Mouse (Mus musculus) hindbrain, embryonic 11.5 days (tissue): ENCODE data around the gene Speer4f2. TPM values are rescaled to one million over a fixed set of nuclear protein-coding genes. Genes with fewer than 3 reads are reported as not detected.
"Not testable (repeated sequence)": the region's sequence is repeated elsewhere in the genome, so short reads cannot be mapped to it uniquely, and the experiment has no call there.

Experiments
- ATAC-seq: fragments of 200-750 bp; cut with Nextera tagmentation; 2 replicates; pipeline ENCODE4 v1.8.0; 2017; ENCODE audit warnings: mild to moderate bottlenecking, moderate TSS enrichment, moderate library complexity; ENCODE audit not compliant: low FRiP score
- DNase-seq: peaks from one replicate; pipeline ENCODE4 v3.0.0-alpha.2; 2015; ENCODE audit warnings: low spot score
- H3K27ac ChIP-seq: fragments of 300-500 bp; sonication (generic); 2 replicates; pipeline ENCODE4 v1.5.1; 2014; ENCODE audit warnings: mild to moderate bottlenecking, low read depth, low read length
- H3K27me3 ChIP-seq: fragments of 300-500 bp; sonication (generic); 2 replicates; pipeline ENCODE4 v1.6.1; 2014; ENCODE audit warnings: mild to moderate bottlenecking, low read length, moderate library complexity, mixed read lengths; ENCODE audit not compliant: control insufficient read depth, insufficient read depth
- H3K36me3 ChIP-seq: fragments of 300-500 bp; sonication (generic); 2 replicates; pipeline ENCODE4 v1.6.1; 2014; ENCODE audit warnings: mild to moderate bottlenecking, low read length, moderate library complexity, mixed read lengths; ENCODE audit not compliant: control insufficient read depth, insufficient read depth
- H3K4me1 ChIP-seq: fragments of 300-500 bp; sonication (generic); replicated peaks from 2 replicates; pipeline ENCODE4 v1.6.1; 2014; ENCODE audit warnings: low read length, mixed read lengths; ENCODE audit not compliant: control insufficient read depth, insufficient read depth
- H3K4me2 ChIP-seq: fragments of 300-500 bp; sonication (generic); replicated peaks from 2 replicates; pipeline ENCODE4 v1.6.1; 2014; ENCODE audit warnings: mild to moderate bottlenecking, low read depth, low read length
- H3K4me3 ChIP-seq: fragments of 300-500 bp; sonication (generic); 2 replicates; pipeline ENCODE4 v1.5.1; 2014; ENCODE audit warnings: low read depth, low read length
- H3K9ac ChIP-seq: fragments of 300-500 bp; sonication (generic); 2 replicates; pipeline ENCODE4 v1.6.1; 2014; ENCODE audit warnings: low read depth, low read length
- H3K9me3 ChIP-seq: fragments of 300-500 bp; sonication (generic); 2 replicates; pipeline ENCODE4 v1.6.1; 2016; ENCODE audit warnings: low read length; ENCODE audit not compliant: control insufficient read depth
- WGBS: fragments of 180-500 bp; shearing (Covaris S2); extraction: QIAGEN DNeasy Blood & Tissue Kit; methylation state at CpG from one replicate; pipeline ENCODE4 v1.1.7; 2014; 5-methylcytosine and 5-hydroxymethylcytosine counted together
- polyA plus RNA-seq: library from polyadenylated mRNA; unstranded; fragments of >200 nt; fragmentation: Nextera tagmentation; extraction: Ambion mirVana; gene quantifications from 2 replicates; pipeline ENCODE4 v1.2.1, GENCODE M21; 2014

The Speer4f2 gene
- polyA plus RNA-seq, result not detected in 2 replicates

DNA sequence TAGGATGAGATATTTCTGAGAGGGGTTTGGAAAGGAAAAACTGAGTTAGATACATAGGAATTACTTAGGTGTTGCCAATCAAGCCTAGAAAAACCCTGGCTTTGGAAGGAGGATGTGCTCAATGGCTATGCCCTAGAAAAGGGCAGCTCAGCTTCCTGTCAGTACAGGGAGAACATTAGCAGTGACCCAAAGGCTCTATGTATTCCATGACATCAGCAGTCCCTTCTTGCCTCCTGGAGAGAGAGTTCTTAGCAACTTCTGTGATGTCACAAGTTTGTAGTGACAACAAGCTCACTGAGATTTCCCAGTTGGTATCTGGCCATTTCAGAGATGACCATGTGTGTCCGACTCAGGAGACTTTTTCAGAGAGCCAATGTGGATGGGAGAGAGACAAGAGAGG, at the start of gene Speer4f2:
Gene Speer4f2, plus strand, starts transcription at position 301 of the 400 bp plus-strand sequence.
- not testable (repeated sequence) for H3K4me2 ChIP-seq, H3K9me3 ChIP-seq
- WGBS, result 78% methylated on average over 1 of the region's 1 CpGs

DNA sequence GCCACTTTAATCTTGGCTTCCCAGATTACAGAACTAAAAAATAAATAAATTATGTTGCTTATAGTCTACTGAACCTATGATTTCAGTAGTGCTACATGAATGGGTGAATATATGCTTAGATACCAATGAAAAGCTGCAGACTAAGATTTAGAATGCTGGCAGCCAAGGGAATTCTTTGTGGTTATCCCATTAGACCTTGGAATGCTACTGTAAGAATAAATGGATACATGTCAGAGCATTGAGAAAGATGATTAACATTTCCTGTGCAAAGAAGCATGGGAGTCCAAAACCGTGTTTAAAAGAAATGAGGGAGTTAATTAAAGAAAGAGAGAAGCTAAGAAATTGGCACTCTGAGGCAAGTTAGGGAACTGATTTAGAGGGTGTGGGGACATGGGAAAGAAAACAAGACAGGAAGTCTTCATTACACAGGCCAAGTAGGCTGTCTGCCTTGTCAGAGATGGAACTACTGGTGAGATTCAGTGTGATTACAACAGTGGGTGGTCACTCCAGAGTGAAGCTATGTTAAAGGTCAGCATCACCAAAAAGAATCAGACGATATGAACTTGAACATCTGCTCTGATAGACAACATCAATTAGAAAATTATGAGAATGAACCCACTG, 43.9 kb upstream of the Speer4f2 start:
- H3K36me3 ChIP-seq, result no peaks in the 10 kb centered on the region
- H3K4me2 ChIP-seq, result no peak overlapping the region
- H3K9ac ChIP-seq, result no peak overlapping the region
- no peaks in the 10 kb centered on the region for H3K27me3 ChIP-seq
- no peaks in the 10 kb centered on the region for H3K9me3 ChIP-seq
- DNase-seq (no peak), ATAC-seq (no peak)
- 61% methylated on average over 2 of the region's 2 CpGs for WGBS
- H3K4me3 ChIP-seq, result no peak overlapping the region
- no peak overlapping the region for H3K27ac ChIP-seq
- H3K4me1 ChIP-seq, result no peaks in the 10 kb centered on the region

More for the DNA sequence above, at the start of gene Speer4f2:
- H3K36me3 ChIP-seq, H3K9ac ChIP-seq, H3K4me1 ChIP-seq, H3K27me3 ChIP-seq, ATAC-seq, H3K27ac ChIP-seq, DNase-seq, H3K4me3 ChIP-seq: not testable (repeated sequence)

DNA sequence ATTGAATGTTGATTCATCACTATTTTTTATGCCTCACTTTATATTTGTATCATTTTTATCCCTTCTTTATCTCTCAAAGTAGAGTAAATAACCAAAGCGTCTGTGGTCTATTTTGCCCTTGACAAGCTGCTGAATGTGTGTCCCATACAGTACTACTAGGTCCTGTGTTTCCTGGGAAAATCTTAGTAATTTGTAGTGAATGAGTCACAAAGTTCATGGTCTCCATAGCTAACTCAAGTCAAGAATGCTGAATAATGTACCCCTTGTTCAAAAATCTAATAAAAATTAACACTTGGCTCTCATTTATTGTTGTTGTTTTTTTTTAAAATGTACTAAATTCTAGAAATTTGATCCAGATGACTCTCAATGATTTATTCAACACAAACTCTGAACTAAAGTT, 38.1 kb upstream of the Speer4f2 start:
- Histone ChIP-seq H3K4me1 (no peaks in the 10 kb centered on the region), H3K27me3 (no peaks in the 10 kb centered on the region), H3K4me2 (no peak overlapping the region), H3K9me3 (no peaks in the 10 kb centered on the region), H3K27ac (no peak overlapping the region), H3K36me3 (no peaks in the 10 kb centered on the region), H3K4me3 (no peak overlapping the region), H3K9ac (no peak overlapping the region)
- no peak for ATAC-seq
- DNase-seq, result no peak
- 95% methylated on average over 1 of the region's 1 CpGs for WGBS

DNA sequence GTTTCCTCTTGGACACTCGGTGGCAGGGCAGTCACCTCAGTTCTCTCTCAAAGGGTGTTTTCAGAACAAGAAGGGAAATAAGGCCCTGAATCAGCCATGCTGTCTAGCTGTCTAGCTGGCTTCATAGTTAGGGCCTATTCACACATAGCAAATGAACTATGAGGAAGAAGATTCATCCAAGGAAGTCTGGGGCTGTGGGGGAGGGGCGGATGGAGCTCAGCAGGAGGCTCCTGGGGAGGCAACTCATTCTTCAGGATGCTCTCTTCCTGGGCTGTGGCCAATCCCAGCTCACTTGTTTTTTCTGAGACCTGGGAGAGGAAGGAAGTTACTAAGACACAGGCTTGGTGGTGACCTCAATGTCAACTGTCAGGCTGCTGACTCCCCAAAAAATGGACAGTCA, 27.2 kb upstream of the Speer4f2 start:
- not testable (repeated sequence) for H3K36me3 ChIP-seq, H3K4me2 ChIP-seq, H3K9ac ChIP-seq, H3K9me3 ChIP-seq, H3K27me3 ChIP-seq, H3K4me1 ChIP-seq, H3K27ac ChIP-seq, DNase-seq, H3K4me3 ChIP-seq, ATAC-seq
- WGBS, result 64% methylated on average over 2 of the region's 2 CpGs

DNA sequence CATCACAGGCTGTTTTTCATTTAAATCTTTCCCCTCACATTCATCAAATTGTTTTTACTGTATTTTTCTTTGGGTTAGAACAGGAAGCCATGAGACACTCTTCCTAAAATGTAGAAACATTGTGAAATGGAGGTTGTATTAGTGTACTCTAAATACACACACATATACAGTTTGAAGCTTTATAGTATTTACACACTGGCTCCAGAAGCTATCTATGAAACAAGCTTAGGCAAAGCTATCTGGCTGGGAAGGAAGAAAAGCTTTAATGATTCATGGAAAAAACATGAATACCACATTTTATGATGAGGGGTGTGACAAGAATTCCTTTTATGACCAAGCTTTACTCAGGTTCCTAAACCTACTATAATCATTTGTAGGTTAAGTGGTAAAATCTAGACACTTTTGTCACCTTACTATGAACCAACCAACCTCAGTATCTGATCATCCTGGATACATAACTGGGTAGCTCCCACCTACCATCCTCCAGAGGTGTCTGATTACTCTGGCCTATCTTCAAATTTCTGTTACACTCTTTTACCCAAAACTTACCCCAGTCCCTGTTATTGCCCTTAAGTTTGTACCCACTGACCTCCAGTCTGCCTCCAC, 13.5 kb upstream of the Speer4f2 start:
- H3K27ac ChIP-seq, result no peak overlapping the region
- no peaks in the 10 kb centered on the region for H3K36me3 ChIP-seq
- ATAC-seq (no peak), DNase-seq (no peak)
- no peaks in the 10 kb centered on the region for H3K4me1 ChIP-seq
- H3K4me3 ChIP-seq, result no peak overlapping the region
- no peak overlapping the region for H3K9ac ChIP-seq
- H3K27me3 ChIP-seq, result no peaks in the 10 kb centered on the region
- H3K9me3 ChIP-seq, result no peaks in the 10 kb centered on the region
- no peak overlapping the region for H3K4me2 ChIP-seq

DNA sequence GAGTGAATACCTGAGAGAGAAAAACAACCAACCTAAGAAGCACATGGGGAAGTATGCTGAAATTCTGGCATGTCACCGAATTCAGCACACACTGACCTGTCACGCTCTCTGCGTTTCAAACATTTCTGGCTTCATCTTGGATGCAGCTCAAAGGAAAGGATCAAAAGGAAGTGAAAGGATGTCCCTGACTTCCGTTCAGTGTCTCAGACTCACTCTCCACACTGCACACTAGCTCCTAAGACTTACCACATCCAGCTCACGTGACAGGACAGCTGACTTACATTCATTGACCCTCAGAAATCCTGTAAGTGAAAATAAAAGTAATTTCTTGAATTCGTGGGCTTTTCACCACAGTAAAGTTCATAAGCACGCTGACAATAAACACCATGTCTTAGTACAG, 16.9 kb downstream of the Speer4f2 start:
- H3K27ac ChIP-seq, result no peak overlapping the region
- no peaks in the 10 kb centered on the region for H3K9me3 ChIP-seq
- DNase-seq (no peak), ATAC-seq (no peak)
- no peak overlapping the region for H3K4me3 ChIP-seq
- no peak overlapping the region for H3K4me2 ChIP-seq
- H3K27me3 ChIP-seq, result no peaks in the 10 kb centered on the region
- H3K36me3 ChIP-seq, result no peaks in the 10 kb centered on the region
- no peaks in the 10 kb centered on the region for H3K4me1 ChIP-seq
- 79% methylated on average over 7 of the region's 7 CpGs for WGBS
- H3K9ac ChIP-seq, result no peak overlapping the region

DNA sequence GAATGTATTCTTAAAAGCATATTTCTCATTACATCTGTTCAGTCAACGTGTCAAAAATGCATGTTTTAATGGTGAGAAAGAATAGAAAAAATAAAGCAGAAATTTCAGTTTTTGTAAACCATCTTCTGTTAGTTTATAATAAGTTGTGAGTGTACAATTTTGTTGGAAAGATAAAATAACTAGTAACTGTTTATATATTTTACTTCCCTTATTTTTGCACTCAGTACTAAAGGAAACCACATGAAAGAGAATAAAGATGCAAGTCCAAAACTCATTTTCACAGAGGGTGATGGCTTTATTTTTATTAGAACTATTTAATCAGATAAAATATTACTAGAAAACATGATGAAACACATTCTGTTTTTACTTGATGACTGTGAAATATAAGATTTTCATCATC, 18.2 kb downstream of the Speer4f2 start:
- 83% methylated on average over 1 of the region's 1 CpGs for WGBS

DNA sequence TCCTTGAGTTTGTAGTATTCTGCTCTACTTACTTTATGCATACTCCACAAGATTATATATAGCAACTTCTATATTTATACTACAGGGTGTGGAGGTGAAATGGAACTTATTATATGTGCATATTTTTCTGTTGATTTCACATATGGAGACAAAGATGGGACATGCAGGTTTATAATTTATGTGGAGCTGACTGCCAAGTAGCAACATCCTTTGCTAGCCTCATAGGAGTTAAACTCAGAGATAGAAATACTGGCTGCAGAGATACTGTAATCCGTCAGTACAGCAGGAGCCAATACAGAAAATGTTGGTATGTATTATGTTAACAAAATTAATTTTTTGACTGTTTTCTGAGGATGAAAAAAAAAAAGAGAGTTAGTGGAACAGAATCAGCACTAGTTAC, 27.6 kb downstream of the Speer4f2 start:
- DNase-seq (no peak), ATAC-seq (no peak)
- no peak overlapping the region for H3K9ac ChIP-seq
- no peak overlapping the region for H3K4me2 ChIP-seq
- H3K4me3 ChIP-seq, result no peak overlapping the region
- no peaks in the 10 kb centered on the region for H3K4me1 ChIP-seq
- no peak overlapping the region for H3K27ac ChIP-seq
- H3K36me3 ChIP-seq, result no peaks in the 10 kb centered on the region
- 97% methylated on average over 1 of the region's 1 CpGs for WGBS
- no peaks in the 10 kb centered on the region for H3K27me3 ChIP-seq
- H3K9me3 ChIP-seq, result no peaks in the 10 kb centered on the region

More for the DNA sequence above, 18.2 kb downstream of the Speer4f2 start:
- no peak for DNase-seq
- H3K9me3 ChIP-seq, result no peaks in the 10 kb centered on the region
- H3K36me3 ChIP-seq, result no peaks in the 10 kb centered on the region
- H3K4me3 ChIP-seq, result no peak overlapping the region
- no peaks in the 10 kb centered on the region for H3K4me1 ChIP-seq
- H3K27me3 ChIP-seq, result no peaks in the 10 kb centered on the region
- H3K27ac ChIP-seq, result no peak overlapping the region
- H3K4me2 ChIP-seq, result no peak overlapping the region
- ATAC-seq, result no peak
- H3K9ac ChIP-seq, result no peak overlapping the region
